Mouse (Mus musculus): Measurements from ENCODE around the gene Mrpl33.

DNA sequence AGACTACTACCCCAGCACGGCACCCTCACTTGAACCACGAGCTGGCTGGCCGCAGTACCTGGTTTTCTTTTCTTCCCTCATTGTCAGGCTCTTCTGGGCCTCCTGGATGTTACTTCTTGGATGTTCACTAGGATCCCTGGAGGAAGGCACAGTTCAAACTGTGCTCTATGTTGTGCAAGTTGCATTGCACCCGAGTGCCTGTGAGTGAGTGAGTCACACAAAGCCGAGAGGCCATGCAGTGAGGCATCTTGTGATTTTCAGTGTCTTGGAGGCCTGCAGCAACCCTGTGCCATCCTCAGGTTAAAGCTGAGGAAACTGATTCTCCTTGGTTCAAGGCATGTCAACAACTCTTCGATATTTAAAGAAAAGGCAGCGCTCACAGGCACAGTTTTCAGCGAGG is 31.8 kb downstream of the Mrpl33 start:
- TF ChIP-seq CTCF (IDR thresholded peaks at IDR 0.05; ENCODE audit: extremely low read depth, insufficient read depth, low read length): no peak
- no peak for TF ChIP-seq POLR2A (IDR thresholded peaks at IDR 0.05; ENCODE audit: extremely low read depth, insufficient read depth, low read length)

All from cortical plate, adult 2 months (tissue).